Mouse (Mus musculus) hindbrain, postnatal 0 days (tissue): ENCODE results near the gene Wdr35. TPM values are rescaled to one million over a fixed set of nuclear protein-coding genes. Genes with fewer than 3 reads are reported as not detected.

Experiments used
- ATAC-seq: fragments of 200-750 bp; cut with Nextera tagmentation; 2 replicates; pipeline ENCODE4 v1.8.0; 2017; ENCODE audit warnings: mild to moderate bottlenecking, moderate TSS enrichment, moderate library complexity
- DNase-seq: peaks from one replicate; pipeline ENCODE4 v3.0.0-alpha.2; 2015; ENCODE audit warnings: low spot score
- H3K27ac ChIP-seq: fragments of 300-500 bp; sonication (generic); 2 replicates; pipeline ENCODE4 v1.5.1; 2014; ENCODE audit warnings: mild to moderate bottlenecking
- H3K27me3 ChIP-seq: fragments of 300-500 bp; sonication (generic); 2 replicates; pipeline ENCODE4 v1.6.1; 2014; ENCODE audit warnings: low read length, mixed read lengths; ENCODE audit not compliant: insufficient read depth
- H3K36me3 ChIP-seq: fragments of 300-500 bp; sonication (generic); 2 replicates; pipeline ENCODE4 v1.6.1; 2014; ENCODE audit warnings: low read length, mixed read lengths; ENCODE audit not compliant: insufficient read depth
- H3K4me1 ChIP-seq: fragments of 300-500 bp; sonication (generic); 2 replicates; pipeline ENCODE4 v1.6.1; 2014; ENCODE audit warnings: antibody characterized with exemption, low read length, mixed read lengths; ENCODE audit not compliant: insufficient read depth
- H3K4me2 ChIP-seq: fragments of 300-500 bp; sonication (generic); 2 replicates; pipeline ENCODE4 v1.6.1; 2014; ENCODE audit warnings: low read depth, mild to moderate bottlenecking, low read length, moderate library complexity, mixed read lengths
- H3K4me3 ChIP-seq: fragments of 300-500 bp; sonication (generic); 2 replicates; pipeline ENCODE4 v1.5.1; 2014; ENCODE audit warnings: low read length
- H3K9ac ChIP-seq: fragments of 300-500 bp; sonication (generic); replicated peaks from 2 replicates; pipeline ENCODE4 v1.6.1; 2014; ENCODE audit warnings: mild to moderate bottlenecking, low read length, moderate library complexity, mixed read lengths
- H3K9me3 ChIP-seq: fragments of 300-500 bp; sonication (generic); 2 replicates; pipeline ENCODE4 v1.6.1; 2016; ENCODE audit warnings: low read length, mixed read lengths
- CTCF ChIP-seq: IDR thresholded peaks from 2 replicates; pipeline ENCODE4 v1.5.1; 2016; ENCODE audit warnings: antibody characterized with exemption, control low read depth, low read depth
- WGBS: fragments of 180-500 bp; shearing (Covaris S2); extraction: QIAGEN DNeasy Blood & Tissue Kit; methylation state at CpG from one replicate; pipeline ENCODE4 v1.1.7; 2014; 5-methylcytosine and 5-hydroxymethylcytosine counted together
- polyA plus RNA-seq: library from polyadenylated mRNA; unstranded; fragments of >200 nt; fragmentation: Nextera tagmentation; extraction: Ambion mirVana; gene quantifications from 2 replicates; pipeline ENCODE4 v1.2.1, GENCODE M21; 2015
- total RNA-seq: library from RNA; depleted of rRNA; stranded (reverse); fragments of >200 nt; gene quantifications from 2 replicates; pipeline ENCODE4 v1.2.3, GENCODE M21; 2014

The Wdr35 gene
- total and polyA plus RNA-seq, 2 experiments from 2014 or later = 13.2 to 20.3 TPM

DNA sequence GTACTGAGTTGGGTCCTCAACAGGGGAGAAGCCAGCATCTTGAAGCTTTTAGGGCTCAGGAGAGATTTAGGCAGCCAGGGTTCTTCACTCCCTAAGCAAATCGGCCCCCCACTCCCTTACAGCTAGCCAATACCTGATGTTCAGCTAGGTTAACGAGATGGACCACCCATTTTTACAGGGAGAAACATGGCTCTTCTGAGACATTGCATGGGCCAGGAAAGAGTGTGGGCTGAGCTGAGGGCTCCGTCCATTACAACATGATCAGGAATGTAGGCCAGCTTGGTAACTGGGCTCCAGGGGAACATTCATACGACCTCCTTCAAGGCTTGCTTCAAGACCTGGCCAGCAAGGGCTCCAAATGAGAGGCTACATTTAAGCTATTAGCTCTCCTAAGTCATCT lies 73.0 kb downstream of the Wdr35 start:
- H3K36me3 ChIP-seq = no peaks in the 10 kb centered on the region
- ATAC-seq = no peak
- no peak overlapping the region for H3K9ac ChIP-seq
- H3K4me2 ChIP-seq = no peak overlapping the region
- DNase-seq = no peak
- no peak overlapping the region for H3K27ac ChIP-seq
- TF ChIP-seq CTCF = no peak
- H3K4me1 ChIP-seq = no peaks in the 10 kb centered on the region
- H3K27me3 ChIP-seq = no peaks in the 10 kb centered on the region
- H3K9me3 ChIP-seq = no peaks in the 10 kb centered on the region
- H3K4me3 ChIP-seq = no peak overlapping the region
- 85% methylated on average over 4 of the region's 4 CpGs for WGBS

- no peaks in the 10 kb centered on the region for H3K4me1 ChIP-seq
- no peaks in the 10 kb centered on the region for H3K27me3 ChIP-seq
- H3K27ac ChIP-seq = no peak overlapping the region
- 68% methylated on average over 8 of the region's 8 CpGs for WGBS
- TF ChIP-seq CTCF = no peak
- ATAC-seq = no peak
- H3K4me2 ChIP-seq = no peak overlapping the region
- no peaks in the 10 kb centered on the region for H3K9me3 ChIP-seq
- H3K4me3 ChIP-seq = no peak overlapping the region
- no peak overlapping the region for H3K9ac ChIP-seq
- no peaks in the 10 kb centered on the region for H3K36me3 ChIP-seq
- DNase-seq = no peak
These were observed 74.4 kb downstream of the Wdr35 start for GRCm38 (mm10) chr12:9048090-9048489.

- no peaks in the 10 kb centered on the region for H3K36me3 ChIP-seq
- H3K27ac ChIP-seq = no peak overlapping the region
- 50% methylated on average over 6 of the region's 6 CpGs for WGBS
These were observed 77.1 kb downstream of the Wdr35 start for GRCm38 (mm10) chr12:9050824-9051223.

GRCm38 (mm10) chr12:9052075-9052829 lies 78.6 kb downstream of the Wdr35 start:
- 62% methylated on average over 8 of the region's 8 CpGs for WGBS
- DNase-seq (peak; percentile 89), ATAC-seq (peak; percentile 89)
- no peaks in the 10 kb centered on the region for H3K9me3 ChIP-seq
- no peak overlapping the region for H3K4me3 ChIP-seq
- no peaks in the 10 kb centered on the region for H3K27me3 ChIP-seq
- H3K4me1 ChIP-seq = no peaks in the 10 kb centered on the region
- H3K9ac ChIP-seq = no peak overlapping the region
- H3K4me2 ChIP-seq = no peak overlapping the region
- no peaks in the 10 kb centered on the region for H3K36me3 ChIP-seq
- no peak overlapping the region for H3K27ac ChIP-seq
- TF ChIP-seq CTCF = peak; percentile 100

More at GRCm38 (mm10) chr12:9050824-9051223, 77.1 kb downstream of the Wdr35 start:
- Histone ChIP-seq H3K27me3 (no peaks in the 10 kb centered on the region), H3K9ac (no peak overlapping the region), H3K9me3 (no peaks in the 10 kb centered on the region), H3K4me2 (no peak overlapping the region), H3K4me3 (no peak overlapping the region), H3K4me1 (no peaks in the 10 kb centered on the region)
- TF ChIP-seq CTCF = no peak
- DNase-seq (no peak), ATAC-seq (no peak)

DNA sequence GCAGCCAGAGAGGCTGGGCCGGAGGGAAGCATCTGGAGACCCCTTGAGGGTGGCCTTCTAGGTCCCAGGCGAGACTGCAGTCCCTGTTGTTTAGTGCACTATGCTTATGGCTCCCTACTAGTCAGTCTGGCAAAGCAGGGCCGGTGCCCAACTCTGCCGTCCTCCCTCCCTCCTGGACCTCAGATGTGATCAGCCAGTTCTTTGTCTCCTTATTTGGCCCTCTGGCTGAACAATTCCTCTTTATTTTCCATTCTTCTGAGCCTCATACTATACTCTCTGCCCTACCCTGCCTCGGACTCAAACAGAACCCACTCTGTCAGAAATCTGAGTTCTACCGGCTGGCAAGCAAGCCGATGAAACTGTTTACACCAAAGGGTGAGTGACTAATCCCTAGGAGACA lies 79.7 kb downstream of the Wdr35 start:
- Histone ChIP-seq H3K4me2 (no peak overlapping the region), H3K9me3 (no peaks in the 10 kb centered on the region), H3K4me3 (no peak overlapping the region), H3K27ac (no peak overlapping the region), H3K9ac (no peak overlapping the region), H3K27me3 (no peaks in the 10 kb centered on the region), H3K36me3 (no peaks in the 10 kb centered on the region), H3K4me1 (no peaks in the 10 kb centered on the region)
- TF ChIP-seq CTCF = no peak
- ATAC-seq (no peak), DNase-seq (no peak)
- WGBS = 62% methylated on average over 7 of the region's 7 CpGs

DNA sequence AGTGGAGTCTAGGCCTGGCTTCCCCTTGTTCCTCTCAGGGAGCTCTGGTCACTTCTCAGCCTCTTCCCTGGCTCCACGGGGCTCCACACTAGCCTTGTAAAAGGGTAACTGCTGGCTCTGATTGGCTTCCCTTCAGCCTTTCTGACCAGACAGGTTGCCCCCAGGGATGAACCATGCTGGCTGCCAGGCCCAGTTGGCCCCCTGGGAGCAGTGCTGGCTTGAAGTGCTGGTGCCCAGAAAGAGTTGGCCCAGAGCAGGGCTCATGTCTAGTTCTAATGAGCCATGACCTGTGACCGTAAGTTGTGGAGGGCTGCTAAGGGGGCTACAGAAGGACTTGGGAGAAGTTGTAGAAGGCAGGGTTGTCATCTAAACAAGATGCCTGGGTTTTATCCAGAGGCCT lies 80.3 kb downstream of the Wdr35 start:
- no peak for DNase-seq
- Histone ChIP-seq H3K36me3 (no peaks in the 10 kb centered on the region), H3K9me3 (no peaks in the 10 kb centered on the region), H3K27me3 (no peaks in the 10 kb centered on the region), H3K4me2 (no peak overlapping the region), H3K4me1 (no peaks in the 10 kb centered on the region), H3K27ac (no peak overlapping the region), H3K4me3 (no peak overlapping the region), H3K9ac (no peak overlapping the region)
- no peak for ATAC-seq
- 62% methylated on average over 2 of the region's 2 CpGs for WGBS
- no peak for TF ChIP-seq CTCF

DNA sequence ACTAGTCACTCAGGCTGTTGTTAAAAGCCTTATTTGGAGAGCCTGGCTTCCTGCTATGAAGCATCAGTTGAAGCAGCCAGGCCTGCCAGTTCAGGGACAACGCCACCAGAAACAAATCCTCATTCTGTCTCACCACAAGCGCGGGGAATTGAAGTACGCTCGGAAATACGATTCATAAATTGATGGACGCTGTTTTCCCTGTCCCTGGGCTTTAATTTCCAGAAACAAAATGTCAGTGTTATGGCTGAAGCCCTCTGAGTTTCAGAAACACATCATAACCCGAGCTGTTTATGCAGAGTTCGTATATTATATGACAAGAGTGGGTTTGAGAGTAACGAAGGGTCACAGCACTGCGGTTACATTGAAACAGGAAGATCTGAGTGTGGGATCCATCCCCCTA lies 81.6 kb downstream of the Wdr35 start:
- DNase-seq (no peak), ATAC-seq (no peak)
- no peaks in the 10 kb centered on the region for H3K4me1 ChIP-seq
- WGBS = 74% methylated on average over 11 of the region's 11 CpGs
- no peaks in the 10 kb centered on the region for H3K9me3 ChIP-seq
- H3K36me3 ChIP-seq = no peaks in the 10 kb centered on the region
- no peak for TF ChIP-seq CTCF
- H3K9ac ChIP-seq = no peak overlapping the region
- H3K4me3 ChIP-seq = no peak overlapping the region
- no peaks in the 10 kb centered on the region for H3K27me3 ChIP-seq
- no peak overlapping the region for H3K27ac ChIP-seq
- no peak overlapping the region for H3K4me2 ChIP-seq
